Comparison of ENCODE assay signal across 26 mouse cellular contexts in genomic region chr13:78043203-78043602, GRCm38 (mm10). TPM values are rescaled to one million over a fixed set of nuclear protein-coding genes. Genes with fewer than 3 reads are reported as not detected.
DNase-seq lines count a peak whose midpoint lies in the region; ATAC-seq and TF ChIP-seq lines count a peak whose summit lies in the region.
"Had no signal": no experiment of that assay in that cellular context is flagged by ENCODE, and none has a peak within 500 bp of the region (broad histone marks: within the 10 kb centered on the region; RNA-seq: fewer than 3 reads in every experiment).

No protein-coding gene starts in this region.

- H3K27ac ChIP-seq in hindbrain, postnatal 0 days = no peak overlapping the region
- no peak overlapping the region for H3K27ac ChIP-seq in hindbrain, embryonic 12.5 days
- H3K27ac ChIP-seq: embryonic facial prominence, embryonic 10.5 days; forebrain, embryonic 10.5 days; gastrocnemius, adult 2 months; limb, embryonic 10.5 days; liver, embryonic 15.5 days; lung, embryonic 15.5 days; midbrain, embryonic 10.5 days had no signal

- ATAC-seq in hindbrain, postnatal 0 days = peak; percentile 24; the same call in 1 of the 2 replicates
- ATAC-seq in hindbrain, embryonic 12.5 days (ENCODE audit: low FRiP score) = no peak
- ATAC-seq in megakaryocyte, adult 5-6 weeks (ENCODE audit: poor library complexity, severe bottlenecking) = no peak
- peak; percentile 71 for ATAC-seq in Patski
- ATAC-seq in erythroid progenitor cell, adult 5-6 weeks (replicated peaks; ENCODE audit: low FRiP score, poor library complexity, severe bottlenecking) = no peak
- ATAC-seq: midbrain, embryonic 16.5 days had no signal

- H3K36me3 ChIP-seq in hindbrain, postnatal 0 days (ENCODE audit: insufficient read depth, low read length) = no peaks in the 10 kb centered on the region
- H3K36me3 ChIP-seq in hindbrain, embryonic 12.5 days = no peaks in the 10 kb centered on the region
- H3K36me3 ChIP-seq in megakaryocyte, embryonic 14.5 days (replicated peaks; ENCODE audit: low read length) = no peaks in the 10 kb centered on the region
- H3K36me3 ChIP-seq: embryonic facial prominence, embryonic 10.5 days; forebrain, embryonic 10.5 days; limb, embryonic 10.5 days; liver, embryonic 15.5 days; lung, embryonic 15.5 days; midbrain, embryonic 10.5 days had no signal

- in situ Hi-C loops in Patski (cut with MboI; ENCODE audit: low pct_unique_long_range_greater_than_20kb) = no loop called here

- H3K4me3 ChIP-seq in hindbrain, postnatal 0 days (ENCODE audit: low read length) = no peak overlapping the region
- no peak overlapping the region for H3K4me3 ChIP-seq in hindbrain, embryonic 12.5 days
- H3K4me3 ChIP-seq in megakaryocyte, embryonic 14.5 days (replicated peaks) = peak overlapping the region; percentile 42
- H3K4me3 ChIP-seq: embryonic facial prominence, embryonic 10.5 days; forebrain, embryonic 10.5 days; gastrocnemius, adult 2 months; limb, embryonic 10.5 days; liver, embryonic 15.5 days; lung, embryonic 15.5 days; midbrain, embryonic 10.5 days; myocyte had no signal

- no peak overlapping the region for H3K4me2 ChIP-seq in hindbrain, postnatal 0 days (ENCODE audit: low read depth, low read length)
- H3K4me2 ChIP-seq in hindbrain, embryonic 12.5 days (replicated peaks) = no peak overlapping the region
- H3K4me2 ChIP-seq: heart, embryonic 11.5 days; liver, embryonic 15.5 days; lung, embryonic 15.5 days had no signal

- TF ChIP-seq CTCF in hindbrain, postnatal 0 days (IDR thresholded peaks at IDR 0.05; ENCODE audit: low read depth) = no peak
- no peak for TF ChIP-seq CTCF in Patski (IDR thresholded peaks at IDR 0.05)

- 55% methylated on average over 6 of the region's 6 CpGs for WGBS in hindbrain, postnatal 0 days
- 74% methylated on average over 6 of the region's 6 CpGs for WGBS in hindbrain, embryonic 12.5 days

- H3K27me3 ChIP-seq in hindbrain, postnatal 0 days (ENCODE audit: insufficient read depth, low read length) = no peaks in the 10 kb centered on the region
- no peaks in the 10 kb centered on the region for H3K27me3 ChIP-seq in hindbrain, embryonic 12.5 days
- no peaks in the 10 kb centered on the region for H3K27me3 ChIP-seq in megakaryocyte, embryonic 14.5 days (replicated peaks)
- H3K27me3 ChIP-seq in Patski = no peaks in the 10 kb centered on the region
- H3K27me3 ChIP-seq: liver, embryonic 15.5 days; lung, embryonic 15.5 days had no signal

- no peak for DNase-seq in hindbrain, postnatal 0 days (ENCODE audit: low spot score)
- DNase-seq in Patski (ENCODE audit: low read depth, low spot score) = no peak
- DNase-seq in retina, postnatal 1 day = peak; percentile 9
- DNase-seq in layer of hippocampus, adult 9-10 months (ENCODE audit: low spot score) = no peak
- DNase-seq: adrenal gland, postnatal 10 days; cerebellum, adult 2 months; gastrocnemius, adult 2 months; kidney, adult 8-10 months; liver; lung, postnatal 36 days; right cerebral cortex, postnatal 25 days; thymus, adult 18-20 months; thymus, postnatal 4 days had no signal

- no peaks in the 10 kb centered on the region for H3K4me1 ChIP-seq in hindbrain, postnatal 0 days (ENCODE audit: insufficient read depth, low read length)
- H3K4me1 ChIP-seq in hindbrain, embryonic 12.5 days = no peaks in the 10 kb centered on the region
- H3K4me1 ChIP-seq in megakaryocyte, embryonic 14.5 days = no peaks in the 10 kb centered on the region
- H3K4me1 ChIP-seq: forebrain, embryonic 10.5 days; liver, embryonic 15.5 days; lung, embryonic 15.5 days had no signal

- POLR2A ChIA-PET in Patski (lab: Charles Lee) = no interaction called here

- no peaks in the 10 kb centered on the region for H3K9me3 ChIP-seq in hindbrain, postnatal 0 days (ENCODE audit: low read length)
- no peaks in the 10 kb centered on the region for H3K9me3 ChIP-seq in hindbrain, embryonic 12.5 days (replicated peaks)
- no peaks in the 10 kb centered on the region for H3K9me3 ChIP-seq in megakaryocyte, embryonic 14.5 days
- H3K9me3 ChIP-seq: embryonic facial prominence, embryonic 10.5 days; forebrain, embryonic 10.5 days; limb, embryonic 10.5 days; liver, embryonic 15.5 days; lung, embryonic 15.5 days; midbrain, embryonic 10.5 days had no signal

- CTCF ChIA-PET in Patski (lab: Charles Lee) = no interaction called here

- no peak overlapping the region for H3K9ac ChIP-seq in hindbrain, postnatal 0 days (replicated peaks; ENCODE audit: low read length)
- H3K9ac ChIP-seq in hindbrain, embryonic 12.5 days = no peak overlapping the region
- H3K9ac ChIP-seq: liver, embryonic 15.5 days; lung, embryonic 15.5 days had no signal

RNA-seq across cellular contexts. Expression of gene Pou5f2, which starts 18.5 kb away (rescaled TPM):
- 0.26 and 2.9 TPM in 2 replicates for total RNA-seq in hindbrain, postnatal 0 days (2014; rRNA removed)
- 0.29 and 0.70 TPM in 2 replicates for polyA plus RNA-seq in hindbrain, postnatal 0 days (2015; fragmentation: Nextera tagmentation; extraction: Ambion mirVana)
- 1.5 TPM in 2 replicates for polyA plus RNA-seq in hindbrain, embryonic 12.5 days (2016; fragmentation: Nextera tagmentation; extraction: Ambion mirVana)
- not detected in 2 replicates for polyA plus RNA-seq in megakaryocyte, embryonic 14.5 days (2012; ENCODE audit: insufficient read depth, low replicate concordance)
- 0.13 and 0.18 TPM in 2 replicates for total RNA-seq in megakaryocyte, adult 5-6 weeks (2015)
- total RNA-seq in megakaryocyte, adult 5-6 weeks (2017) = 0.70 and 1.7 TPM in 2 replicates
- polyA plus RNA-seq in Patski (2021) = not detected
- total RNA-seq in erythroid progenitor cell, adult 5-6 weeks (2015; ENCODE audit: low replicate concordance) = 0.84 and 2.5 TPM in 2 replicates
- 5.1 TPM in 1 of 2 replicates, not detected in the other for total RNA-seq in erythroid progenitor cell, adult 5-6 weeks (2017; ENCODE audit: low replicate concordance)

Comparison
In these comparisons a context has a peak if more than half of its experiments do, and no peak if none do; other contexts are left out.
1. ATAC-seq: peak in hindbrain, postnatal 0 days (single experiment) and Patski (single experiment); none in hindbrain, embryonic 12.5 days (single experiment), megakaryocyte, adult 5-6 weeks (single experiment) and erythroid progenitor cell, adult 5-6 weeks (single experiment).